Mouse (Mus musculus) liver, adult 2 months (tissue): ENCODE measurements at regions not wholly inside any gene's neighbourhood (a gene's known extent, or its start where the extent isn't known, plus 50 kb on each side); places are given as distances from the start of the nearest gene placed in this dataset.
A peak's percentile ranks its signal among the peaks of the same experiment; 100 is the strongest.

Experiments used
- DNase-seq: peaks from one replicate; pipeline ENCODE4 v3.0.0-alpha.2; 2011; ENCODE audit warnings: low read depth, low spot score; ENCODE audit errors: extremely low read depth
- H3K27ac ChIP-seq: fragments of 200-500 bp; replicated peaks from 2 replicates; pipeline ENCODE4 v1.5.1; 2012; ENCODE audit warnings: low read depth, mild to moderate bottlenecking, control low read depth, inconsistent platforms, low read length; ENCODE audit not compliant: insufficient read depth
- H3K27me3 ChIP-seq: fragments of 200-500 bp; 2 replicates; pipeline ENCODE4 v1.6.1; 2012; ENCODE audit warnings: mild to moderate bottlenecking, moderate library complexity, low read length, inconsistent platforms; ENCODE audit not compliant: control insufficient read depth, insufficient read depth
- H3K36me3 ChIP-seq: fragments of 200-500 bp; 2 replicates; pipeline ENCODE4 v1.6.1; 2012; ENCODE audit warnings: low read length, inconsistent platforms; ENCODE audit not compliant: control insufficient read depth, insufficient read depth
- H3K4me1 ChIP-seq: fragments of 200-500 bp; 2 replicates; pipeline ENCODE4 v1.6.1; 2011; ENCODE audit warnings: low read length; ENCODE audit not compliant: control insufficient read depth, insufficient read depth
- H3K4me3 ChIP-seq: fragments of 200-500 bp; 2 replicates; pipeline ENCODE4 v1.5.1; 2011; ENCODE audit warnings: low read depth, mild to moderate bottlenecking, control low read depth, low read length, moderate library complexity; ENCODE audit not compliant: insufficient read depth
- H3K79me2 ChIP-seq: fragments of 200-500 bp; 2 replicates; pipeline ENCODE4 v1.6.1; 2012; ENCODE audit warnings: inconsistent platforms, mild to moderate bottlenecking, low read length, moderate library complexity; ENCODE audit not compliant: control insufficient read depth, insufficient read depth
- H3K9ac ChIP-seq: fragments of 200-500 bp; 2 replicates; pipeline ENCODE4 v1.6.1; 2012; ENCODE audit warnings: low read depth, mild to moderate bottlenecking, control low read depth, inconsistent platforms, low read length
- CTCF ChIP-seq: fragments of 200-500 bp; IDR thresholded peaks from 2 replicates; pipeline ENCODE4 v1.5.1; 2011; ENCODE audit warnings: low read depth, low read length, control low read depth
- POLR2A ChIP-seq: fragments of 200-500 bp; IDR thresholded peaks from 2 replicates; pipeline ENCODE4 v1.6.1; 2011; ENCODE audit warnings: low read length, control low read depth; ENCODE audit not compliant: insufficient read depth; ENCODE audit errors: extremely low read depth
- WGBS: fragments of 180-500 bp; shearing (Covaris S2); methylation state at CpG from one replicate; pipeline ENCODE4 v1.1.7; 2018; 5-methylcytosine and 5-hydroxymethylcytosine counted together

- H3K27me3 ChIP-seq = no peaks in the 10 kb centered on the region
- DNase-seq = no peak
- no peaks in the 10 kb centered on the region for H3K79me2 ChIP-seq
- 95% methylated on average over 11 of the region's 11 CpGs for WGBS
- H3K4me1 ChIP-seq = no peaks in the 10 kb centered on the region
- TF ChIP-seq CTCF (no peak), POLR2A (no peak)
- H3K36me3 ChIP-seq = no peaks in the 10 kb centered on the region
- H3K4me3 ChIP-seq = no peak overlapping the region
- H3K9ac ChIP-seq = no peak overlapping the region
- no peak overlapping the region for H3K27ac ChIP-seq
These were observed 114.3 kb upstream of the BC052040 start for GRCm38 (mm10) chr2:115467107-115467745.

DNA sequence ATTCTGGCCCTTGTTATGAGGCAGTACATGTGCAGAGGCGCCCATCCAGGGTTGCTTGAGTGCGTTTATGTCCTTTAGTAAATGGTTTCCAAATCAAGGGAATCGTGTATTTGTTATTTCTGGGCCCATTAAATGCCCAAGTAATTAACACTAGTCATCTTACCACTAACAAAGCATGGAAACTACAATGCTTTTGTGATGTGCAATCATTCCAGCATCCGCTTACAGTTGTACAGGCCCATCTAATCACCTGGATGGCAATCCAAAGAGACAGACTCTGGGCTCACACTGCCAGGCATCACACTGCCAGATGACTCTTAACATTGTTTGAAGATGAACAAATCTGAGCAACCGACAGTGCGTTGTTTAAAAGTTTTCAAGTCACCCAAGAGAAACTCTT, 113.6 kb upstream of the BC052040 start:
- H3K36me3 ChIP-seq = no peaks in the 10 kb centered on the region
- no peak overlapping the region for H3K9ac ChIP-seq
- no peak for DNase-seq
- 91% methylated on average over 6 of the region's 6 CpGs for WGBS
- no peaks in the 10 kb centered on the region for H3K79me2 ChIP-seq
- H3K4me3 ChIP-seq = no peak overlapping the region
- no peaks in the 10 kb centered on the region for H3K27me3 ChIP-seq
- H3K4me1 ChIP-seq = no peaks in the 10 kb centered on the region
- TF ChIP-seq POLR2A (no peak), CTCF (no peak)
- H3K27ac ChIP-seq = no peak overlapping the region

DNA sequence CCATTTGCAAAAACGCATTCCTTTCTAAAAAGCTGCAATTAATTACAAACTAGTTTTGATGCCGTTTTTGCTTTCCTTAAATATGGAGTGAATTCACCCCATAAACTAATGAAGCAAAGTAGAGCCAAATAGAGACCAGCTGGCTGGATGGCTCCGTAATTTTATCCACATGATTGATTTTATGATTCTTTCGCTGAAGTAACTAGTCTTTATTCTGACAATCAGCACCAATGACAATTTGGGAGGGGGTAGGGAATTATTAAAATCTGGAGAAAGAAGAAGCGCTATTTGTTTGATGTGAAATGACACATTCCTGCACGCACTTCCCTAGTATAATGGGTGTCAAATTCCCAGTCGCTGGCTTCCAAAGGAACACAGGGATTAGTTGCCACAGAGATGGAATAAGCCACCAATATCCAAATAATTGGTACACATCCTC, 113.0 kb upstream of the BC052040 start:
- Histone ChIP-seq H3K79me2 (no peaks in the 10 kb centered on the region), H3K27me3 (no peaks in the 10 kb centered on the region), H3K9ac (no peak overlapping the region), H3K4me3 (no peak overlapping the region), H3K27ac (no peak overlapping the region), H3K36me3 (no peaks in the 10 kb centered on the region), H3K4me1 (no peaks in the 10 kb centered on the region)
- 91% methylated on average over 7 of the region's 7 CpGs for WGBS
- DNase-seq = no peak
- TF ChIP-seq POLR2A = no peak
- no peak for TF ChIP-seq CTCF

- Histone ChIP-seq H3K36me3 (no peaks in the 10 kb centered on the region), H3K79me2 (no peaks in the 10 kb centered on the region), H3K27ac (no peak overlapping the region), H3K4me3 (no peak overlapping the region), H3K4me1 (no peaks in the 10 kb centered on the region), H3K9ac (no peak overlapping the region), H3K27me3 (no peaks in the 10 kb centered on the region)
- no peak for DNase-seq
- TF ChIP-seq POLR2A = no peak
- TF ChIP-seq CTCF = no peak
- WGBS = 78% methylated on average over 6 of the region's 6 CpGs
These were observed 112.2 kb upstream of the BC052040 start for GRCm38 (mm10) chr2:115469165-115469821.

DNA sequence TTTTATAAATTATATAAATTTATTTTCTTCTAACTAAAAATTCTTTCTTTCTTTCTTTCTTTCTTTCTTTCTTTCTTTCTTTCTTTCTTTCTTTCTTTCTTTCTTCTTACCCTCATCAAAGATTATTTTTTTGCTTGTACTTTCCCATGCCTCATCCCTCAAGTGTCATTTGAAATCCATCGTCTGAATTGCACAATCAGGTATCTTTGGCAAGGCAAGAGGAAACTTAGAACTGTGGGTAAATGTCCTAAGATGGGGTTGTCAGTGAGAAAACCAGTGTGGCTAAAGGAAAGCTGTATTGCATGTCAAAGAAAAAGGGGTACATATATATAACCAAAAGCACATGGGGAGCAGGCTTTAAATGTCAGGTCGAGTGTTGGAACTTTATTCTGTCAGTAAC, 109.1 kb upstream of the BC052040 start:
- WGBS = 62% methylated on average over 2 of the region's 2 CpGs
- no peaks in the 10 kb centered on the region for H3K27me3 ChIP-seq
- no peak overlapping the region for H3K9ac ChIP-seq
- no peaks in the 10 kb centered on the region for H3K4me1 ChIP-seq
- DNase-seq = peak; percentile 36
- no peak overlapping the region for H3K4me3 ChIP-seq
- TF ChIP-seq CTCF = no peak
- no peak for TF ChIP-seq POLR2A
- no peak overlapping the region for H3K27ac ChIP-seq
- no peaks in the 10 kb centered on the region for H3K79me2 ChIP-seq
- H3K36me3 ChIP-seq = no peaks in the 10 kb centered on the region
